Mouse (Mus musculus) liver, embryonic 14.5 days (tissue): ENCODE data around the gene Fbxo34.

Source experiments
- CTCF ChIP-seq: IDR thresholded peaks from 2 replicates; pipeline ENCODE4 v1.5.1; 2016; ENCODE audit warnings: antibody characterized with exemption, low read depth, control low read depth
- EP300 ChIP-seq: IDR thresholded peaks from 2 replicates; pipeline ENCODE4 v1.6.1; 2016; ENCODE audit warnings: antibody characterized with exemption, low read depth

GRCm38 (mm10) chr14:47544877-47545276 lies 94.7 kb downstream of the Fbxo34 start:
- TF ChIP-seq CTCF, result no peak
- peak; percentile 43; the same call in 1 of the 2 replicates for TF ChIP-seq EP300
